Mouse (Mus musculus) heart, embryonic 10.5 days (tissue): ENCODE measurements around the gene E4f1. TPM values are rescaled to one million over a fixed set of nuclear protein-coding genes. Genes with fewer than 3 reads are reported as not detected.

Experiments
- DNase-seq: peaks from one replicate; pipeline ENCODE4 v3.0.0-alpha.2; 2017; ENCODE audit warnings: low spot score
- H3K27ac ChIP-seq: fragments of 300-500 bp; sonication (generic); 2 replicates; pipeline ENCODE4 v1.5.1; 2016; ENCODE audit warnings: mild to moderate bottlenecking
- H3K27me3 ChIP-seq: fragments of 300-500 bp; sonication (generic); 2 replicates; pipeline ENCODE4 v1.6.1; 2016; ENCODE audit warnings: mild to moderate bottlenecking; ENCODE audit not compliant: poor library complexity, insufficient read depth, severe bottlenecking
- H3K36me3 ChIP-seq: fragments of 300-500 bp; sonication (generic); 2 replicates; pipeline ENCODE4 v1.6.1; 2016; ENCODE audit warnings: mild to moderate bottlenecking, moderate library complexity
- H3K4me1 ChIP-seq: fragments of 300-500 bp; sonication (generic); 2 replicates; pipeline ENCODE4 v1.6.1; 2016; ENCODE audit warnings: mild to moderate bottlenecking
- H3K4me3 ChIP-seq: fragments of 300-500 bp; sonication (generic); 2 replicates; pipeline ENCODE4 v1.5.1; 2016; ENCODE audit warnings: mild to moderate bottlenecking, moderate library complexity
- H3K9me3 ChIP-seq: fragments of 300-500 bp; sonication (generic); 2 replicates; pipeline ENCODE4 v1.6.1; 2016; ENCODE audit warnings: mild to moderate bottlenecking, moderate library complexity
- WGBS: fragments of 180-500 bp; shearing (Covaris S2); methylation state at CpG from one replicate; pipeline ENCODE4 v1.1.7; 2016; 5-methylcytosine and 5-hydroxymethylcytosine counted together
- polyA plus RNA-seq: library from polyadenylated mRNA; unstranded; fragments of >200 nt; fragmentation: Nextera tagmentation; extraction: Ambion mirVana; gene quantifications from 2 replicates; pipeline ENCODE4 v1.2.1, GENCODE M21; 2016

The E4f1 gene
- polyA plus RNA-seq, 1 experiment from 2014 or later, result 30.3 TPM

GRCm38 (mm10) chr17:24494627-24495335, 24.7 kb upstream of the E4f1 start:
- Histone ChIP-seq H3K9me3 (no peaks in the 10 kb centered on the region), H3K4me3 (no peak overlapping the region), H3K4me1 (peaks cover 3% of the 10 kb centered on the region), H3K36me3 (no peaks in the 10 kb centered on the region), H3K27ac (no peak overlapping the region), H3K27me3 (peaks cover 53% of the 10 kb centered on the region)
- no peak for DNase-seq
- WGBS, result 46% methylated on average over 2 of the region's 2 CpGs

GRCm38 (mm10) chr17:24490399-24490798, 20.3 kb upstream of the E4f1 start:
- Histone ChIP-seq H3K4me1 (peaks cover 23% of the 10 kb centered on the region), H3K4me3 (no peak overlapping the region), H3K27me3 (peaks cover 70% of the 10 kb centered on the region), H3K36me3 (no peaks in the 10 kb centered on the region), H3K9me3 (no peaks in the 10 kb centered on the region), H3K27ac (no peak overlapping the region)
- 82% methylated on average over 4 of the region's 4 CpGs for WGBS
- no peak for DNase-seq

DNA sequence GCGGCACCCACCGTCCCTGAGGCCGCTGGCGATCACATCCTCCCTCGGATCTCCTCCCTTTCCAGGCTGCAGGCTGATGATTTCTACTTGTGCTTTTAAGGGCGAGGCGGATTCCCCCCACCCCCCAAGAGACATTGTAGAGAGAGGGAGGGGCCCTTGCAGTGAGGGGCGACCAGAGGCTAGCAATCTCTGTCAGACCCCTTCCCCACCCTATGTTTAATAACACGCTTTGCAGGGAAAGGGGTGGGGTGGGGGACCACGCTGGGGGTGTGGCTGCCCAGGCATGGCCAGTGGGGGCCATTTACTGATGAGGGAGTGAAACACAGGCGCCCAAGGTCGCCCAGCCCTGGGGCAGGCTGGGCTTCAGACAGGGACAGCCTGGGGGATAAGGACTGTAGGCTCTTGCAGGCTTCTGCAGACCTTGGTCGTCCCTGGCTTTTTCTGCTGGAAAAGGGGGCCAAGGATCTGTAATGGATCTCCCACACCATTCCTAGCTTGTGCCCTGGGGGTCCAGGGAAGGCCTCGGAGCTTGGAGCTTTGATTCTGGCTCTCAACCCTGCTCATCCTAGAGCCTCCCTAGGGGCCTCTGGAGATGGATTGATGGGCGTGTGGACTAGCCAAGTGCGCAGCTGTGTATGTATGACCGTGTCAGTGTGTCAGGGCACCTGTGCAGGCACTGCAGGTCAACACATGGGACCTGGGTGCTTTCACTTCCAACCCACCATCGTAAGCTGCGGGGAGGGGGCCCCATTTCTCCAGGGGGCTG, 19.3 kb upstream of the E4f1 start:
- peaks cover 26% of the 10 kb centered on the region for H3K4me1 ChIP-seq
- H3K4me3 ChIP-seq, result peak overlapping the region; percentile 82
- no peak for DNase-seq
- peak overlapping the region; percentile 79 for H3K27ac ChIP-seq
- 19% methylated on average over 19 of the region's 19 CpGs for WGBS
- H3K36me3 ChIP-seq, result no peaks in the 10 kb centered on the region
- H3K27me3 ChIP-seq, result peaks cover 70% of the 10 kb centered on the region
- no peaks in the 10 kb centered on the region for H3K9me3 ChIP-seq

GRCm38 (mm10) chr17:24488662-24489264, 18.6 kb upstream of the E4f1 start:
- no peak for DNase-seq
- Histone ChIP-seq H3K4me3 (peak overlapping the region; percentile 82), H3K9me3 (no peaks in the 10 kb centered on the region), H3K27ac (peak overlapping the region; percentile 79), H3K36me3 (no peaks in the 10 kb centered on the region), H3K27me3 (peaks cover 70% of the 10 kb centered on the region), H3K4me1 (peaks cover 26% of the 10 kb centered on the region)
- under 1% methylated on average over 71 of the region's 81 CpGs for WGBS

- 1% methylated on average over 45 of the region's 45 CpGs for WGBS
- Histone ChIP-seq H3K36me3 (no peaks in the 10 kb centered on the region), H3K27ac (peak within 1 kb of the TSS; percentile 79), H3K9me3 (no peaks in the 10 kb centered on the region), H3K27me3 (peaks cover 70% of the 10 kb centered on the region), H3K4me1 (peaks cover 26% of the 10 kb centered on the region), H3K4me3 (peak within 1 kb of the TSS; percentile 82)
- DNase-seq, result no peak
Observed at GRCm38 (mm10) chr17:24488186-24488661, 18.1 kb upstream of the E4f1 start, which contains the start of gene Caskin1. TSS of gene Caskin1 (plus strand) at chr17:24488601.

DNA sequence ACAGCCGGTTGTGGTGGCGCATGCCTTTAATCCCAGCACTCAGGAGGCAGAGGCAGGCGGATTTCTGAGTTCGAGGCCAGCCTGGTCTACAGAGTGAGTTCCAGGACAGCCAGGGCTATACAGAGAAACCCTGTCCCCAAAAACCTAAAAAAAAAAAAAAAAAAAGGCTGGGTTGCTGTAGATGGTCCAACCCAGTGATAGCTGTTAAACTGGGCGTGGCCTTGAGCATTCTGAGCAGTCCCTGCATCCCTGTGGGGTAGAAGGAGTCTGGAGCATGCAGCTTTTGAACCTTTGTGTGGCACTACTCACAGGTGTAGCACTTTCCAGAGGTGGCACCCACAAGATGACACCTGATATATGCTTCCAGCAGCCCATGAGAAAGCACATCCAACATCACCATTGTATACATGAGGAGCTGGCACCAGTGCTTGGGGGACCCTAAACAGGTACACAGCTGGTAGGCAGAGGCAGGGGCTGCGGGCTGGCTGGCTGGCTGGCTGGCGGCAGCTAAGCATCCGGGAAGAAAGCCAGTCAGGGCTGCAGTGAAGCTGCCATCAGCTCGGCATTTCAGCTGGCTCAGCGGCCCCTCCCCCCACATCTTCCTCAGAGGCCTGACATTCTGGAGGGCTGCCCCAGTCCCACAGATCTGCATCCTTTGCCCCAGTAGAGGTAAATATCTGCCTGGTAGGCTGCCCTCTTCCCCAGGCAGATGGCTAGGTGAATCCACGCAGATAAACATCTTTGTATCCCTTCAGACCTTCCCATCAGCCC, 15.2 kb upstream of the E4f1 start:
- Histone ChIP-seq H3K36me3 (no peaks in the 10 kb centered on the region), H3K27ac (peak overlapping the region; percentile 52; the same call in 1 of the 2 replicates), H3K27me3 (peaks cover 51% of the 10 kb centered on the region), H3K4me3 (no peak overlapping the region), H3K9me3 (no peaks in the 10 kb centered on the region), H3K4me1 (peaks cover 30% of the 10 kb centered on the region)
- no peak for DNase-seq
- WGBS, result 45% methylated on average over 11 of the region's 11 CpGs

DNA sequence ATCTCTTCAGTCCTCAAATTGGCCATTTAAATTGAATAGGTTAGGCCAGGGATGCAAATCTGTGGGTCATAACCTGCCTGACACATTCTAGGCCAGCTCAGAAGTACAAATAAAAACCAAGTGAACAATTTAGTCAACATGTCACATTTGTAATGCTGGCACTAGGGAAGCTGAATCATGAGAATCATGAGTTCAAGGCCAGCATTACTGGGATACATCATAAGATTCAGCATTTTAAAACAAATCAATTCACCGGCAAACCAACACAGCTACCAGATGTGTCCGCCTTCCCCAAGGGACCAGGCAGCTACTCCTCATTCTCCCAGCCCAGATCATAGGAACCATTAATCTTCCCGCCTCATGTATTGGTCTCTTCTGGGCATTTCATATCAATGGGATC, 13.4 kb upstream of the E4f1 start:
- no peaks in the 10 kb centered on the region for H3K9me3 ChIP-seq
- WGBS, result 89% methylated on average over 3 of the region's 3 CpGs
- no peaks in the 10 kb centered on the region for H3K36me3 ChIP-seq
- peaks cover 35% of the 10 kb centered on the region for H3K27me3 ChIP-seq
- peaks cover 20% of the 10 kb centered on the region for H3K4me1 ChIP-seq
- DNase-seq, result no peak
- H3K27ac ChIP-seq, result no peak overlapping the region
- H3K4me3 ChIP-seq, result no peak overlapping the region

DNA sequence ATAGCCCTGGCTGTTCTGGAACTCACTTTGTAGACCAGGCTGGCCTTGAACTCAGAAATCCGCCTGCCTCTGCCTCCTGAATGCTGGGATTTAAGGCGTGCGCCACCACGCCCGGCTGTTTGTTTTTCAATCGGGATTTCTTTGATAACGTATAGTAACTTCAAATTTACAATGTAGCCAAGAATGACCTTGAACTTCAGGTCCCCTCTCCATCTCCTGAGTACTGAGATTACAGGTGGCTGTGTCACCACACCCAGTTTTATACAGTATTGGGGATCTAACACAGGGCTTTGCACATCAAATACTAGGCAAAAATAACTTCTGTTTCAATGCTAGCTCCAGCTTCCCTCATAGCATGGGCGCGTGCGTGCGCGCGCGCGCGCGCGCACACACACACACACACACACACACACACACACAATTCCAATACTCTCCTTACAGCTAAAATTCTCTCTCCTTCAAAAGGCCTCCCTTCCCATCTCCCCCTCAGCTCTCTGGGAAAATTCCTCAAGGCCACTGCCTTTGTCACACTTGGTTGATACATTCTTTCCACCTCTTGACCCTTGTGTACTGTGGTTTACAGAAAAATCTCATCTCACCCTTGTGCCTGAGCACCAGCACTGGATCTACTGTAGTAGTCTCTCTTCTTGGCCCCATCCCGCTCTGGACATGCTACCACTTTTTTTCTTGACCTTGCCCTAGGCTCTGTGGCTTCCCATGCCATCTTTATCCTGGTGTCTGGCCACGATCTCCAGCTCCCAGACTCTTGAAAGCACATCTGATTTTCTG, 11.1 kb upstream of the E4f1 start:
- DNase-seq, result peak; percentile 68
- Histone ChIP-seq H3K4me3 (no peak overlapping the region), H3K36me3 (peaks cover 18% of the 10 kb centered on the region), H3K27ac (no peak overlapping the region), H3K4me1 (peaks cover 25% of the 10 kb centered on the region), H3K9me3 (no peaks in the 10 kb centered on the region), H3K27me3 (peaks cover 12% of the 10 kb centered on the region; the same call in 1 of the 2 replicates)
- WGBS, result 90% methylated on average over 20 of the region's 20 CpGs

- peaks cover 5% of the 10 kb centered on the region; the same call in 1 of the 2 replicates for H3K27me3 ChIP-seq
- 0 out of 2 replicates have a peak overlapping the region, but pooled peaks have one; percentile 15 for H3K4me3 ChIP-seq
- peaks cover 20% of the 10 kb centered on the region for H3K4me1 ChIP-seq
- H3K36me3 ChIP-seq, result peaks cover 27% of the 10 kb centered on the region
- whole genome bisulfite sequencing, result 37% methylated on average over 3 of the region's 3 CpGs
- peak; percentile 66 for DNase-seq
- H3K9me3 ChIP-seq, result no peaks in the 10 kb centered on the region
- H3K27ac ChIP-seq, result peak overlapping the region; percentile 25; the same call in 1 of the 2 replicates
Observed at GRCm38 (mm10) chr17:24480201-24480826, 10.2 kb upstream of the E4f1 start.

DNA sequence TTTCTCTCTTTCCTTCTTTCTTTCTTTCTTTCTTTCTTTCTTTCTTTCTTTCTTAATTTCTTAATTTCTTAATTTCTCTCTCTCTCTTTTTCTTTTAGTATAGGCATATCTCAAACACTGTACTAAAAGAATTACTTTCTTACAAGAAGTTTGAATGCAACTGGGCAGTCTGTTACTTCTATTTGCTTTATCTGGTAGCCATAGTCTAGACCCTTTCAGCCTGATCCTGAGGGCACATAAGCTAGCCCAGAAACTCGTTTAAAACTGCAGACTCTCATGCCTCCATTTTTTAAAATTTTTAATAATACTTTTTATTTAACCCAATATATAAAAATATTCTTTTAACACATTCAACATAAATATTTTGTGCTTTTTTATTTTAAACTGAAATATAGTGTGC, 9.3 kb upstream of the E4f1 start:
- H3K27me3 ChIP-seq, result no peaks in the 10 kb centered on the region
- H3K27ac ChIP-seq, result peak overlapping the region; percentile 98; the same call in 1 of the 2 replicates
- peaks cover 19% of the 10 kb centered on the region for H3K4me1 ChIP-seq
- peaks cover 36% of the 10 kb centered on the region for H3K36me3 ChIP-seq
- DNase-seq, result no peak
- H3K4me3 ChIP-seq, result peak overlapping the region; percentile 82
- WGBS, result 32% methylated on average over 1 of the region's 1 CpGs
- H3K9me3 ChIP-seq, result no peaks in the 10 kb centered on the region

DNA sequence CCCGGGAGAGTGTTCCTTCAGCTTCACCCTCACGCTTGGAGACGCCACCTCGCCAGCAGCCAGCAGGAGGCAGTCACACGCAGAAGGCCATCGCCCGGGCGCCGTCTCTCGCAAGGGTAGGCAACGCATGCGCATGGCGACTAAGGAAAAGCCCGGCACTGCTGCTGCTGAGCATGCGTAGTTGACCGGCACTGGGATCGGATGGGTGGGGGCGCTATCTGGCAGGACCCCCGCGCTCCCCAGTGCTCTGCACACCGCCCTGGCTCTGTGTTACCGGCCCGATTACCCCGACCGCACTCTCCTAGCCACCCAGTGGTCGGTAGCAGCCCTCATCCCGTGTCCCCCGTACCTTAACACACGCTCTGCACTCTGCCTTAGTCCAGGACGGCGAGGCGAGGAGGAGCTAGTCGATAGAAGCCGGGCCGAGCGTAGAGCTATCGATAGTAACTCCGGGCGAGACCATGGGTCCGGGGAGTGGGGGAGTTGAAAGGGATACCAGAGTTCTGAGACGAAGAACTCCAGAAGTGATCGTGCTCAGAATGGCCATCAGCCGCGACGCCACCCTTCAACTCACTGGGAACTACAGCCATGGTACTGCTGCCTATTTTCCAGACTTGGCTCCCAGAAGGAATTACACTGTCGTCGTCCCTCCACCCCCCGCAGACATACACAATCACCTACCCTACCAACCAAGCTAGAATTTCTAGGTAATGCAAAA, 8.7 kb upstream of the E4f1 start, which contains the start of gene Mlst8:
Mlst8 (minus strand) TSS at position 416 of the 718 bp plus-strand sequence.
- H3K27ac ChIP-seq, result peak within 1 kb of the TSS; percentile 98
- peak within 1 kb of the TSS; percentile 82 for H3K4me3 ChIP-seq
- WGBS, result under 1% methylated on average over 48 of the region's 48 CpGs
- DNase-seq, result peak; percentile 98
- H3K4me1 ChIP-seq, result peaks cover 26% of the 10 kb centered on the region
- H3K27me3 ChIP-seq, result no peaks in the 10 kb centered on the region
- H3K36me3 ChIP-seq, result peaks cover 42% of the 10 kb centered on the region
- no peaks in the 10 kb centered on the region for H3K9me3 ChIP-seq
